Mouse (Mus musculus) midbrain, postnatal 0 days (tissue): ENCODE measurements around the gene Gtf2a1l. TPM values are rescaled to one million over a fixed set of nuclear protein-coding genes. Genes with fewer than 3 reads are reported as not detected.
A peak's percentile ranks its signal among the peaks of the same experiment; 100 is the strongest.

Experiments
- ATAC-seq: fragments of 200-750 bp; cut with Nextera tagmentation; 2 replicates; pipeline ENCODE4 v1.8.0; 2017; ENCODE audit warnings: moderate number of reproducible peaks, mild to moderate bottlenecking, moderate TSS enrichment, moderate library complexity; ENCODE audit not compliant: low FRiP score
- DNase-seq: peaks from one replicate; pipeline ENCODE4 v3.0.0-alpha.2; 2015; ENCODE audit warnings: low spot score
- H3K27ac ChIP-seq: fragments of 300-500 bp; sonication (generic); 2 replicates; pipeline ENCODE4 v1.5.1; 2014; ENCODE audit warnings: low read depth, mild to moderate bottlenecking, low read length, mixed read lengths
- H3K27me3 ChIP-seq: fragments of 300-500 bp; sonication (generic); 2 replicates; pipeline ENCODE4 v1.6.1; 2014; ENCODE audit warnings: low read length, control low read depth, mixed read lengths; ENCODE audit not compliant: insufficient read depth
- H3K36me3 ChIP-seq: fragments of 300-500 bp; sonication (generic); 2 replicates; pipeline ENCODE4 v1.6.1; 2014; ENCODE audit warnings: low read length, control low read depth, mixed read lengths; ENCODE audit not compliant: insufficient read depth
- H3K4me1 ChIP-seq: fragments of 300-500 bp; sonication (generic); 2 replicates; pipeline ENCODE4 v1.6.1; 2014; ENCODE audit warnings: mild to moderate bottlenecking, control low read depth, antibody characterized with exemption, low read length, mixed read lengths; ENCODE audit not compliant: insufficient read depth
- H3K4me2 ChIP-seq: fragments of 300-500 bp; sonication (generic); 2 replicates; pipeline ENCODE4 v1.6.1; 2014; ENCODE audit warnings: low read depth, mild to moderate bottlenecking, low read length, mixed read lengths; ENCODE audit not compliant: poor library complexity, severe bottlenecking
- H3K4me3 ChIP-seq: fragments of 300-500 bp; sonication (generic); 2 replicates; pipeline ENCODE4 v1.5.1; 2014; ENCODE audit warnings: low read depth, mild to moderate bottlenecking, low read length, moderate library complexity
- H3K9ac ChIP-seq: fragments of 300-500 bp; sonication (generic); replicated peaks from 2 replicates; pipeline ENCODE4 v1.6.1; 2014; ENCODE audit warnings: mild to moderate bottlenecking, low read length, moderate library complexity, mixed read lengths; ENCODE audit not compliant: poor library complexity, severe bottlenecking
- H3K9me3 ChIP-seq: fragments of 300-500 bp; sonication (generic); 2 replicates; pipeline ENCODE4 v1.6.1; 2016; ENCODE audit warnings: low read length, control low read depth
- CTCF ChIP-seq: IDR thresholded peaks from 2 replicates; pipeline ENCODE4 v1.5.1; 2016; ENCODE audit warnings: antibody characterized with exemption, mild to moderate bottlenecking
- WGBS: fragments of 180-500 bp; shearing (Covaris S2); extraction: QIAGEN DNeasy Blood & Tissue Kit; methylation state at CpG from one replicate; pipeline ENCODE4 v1.1.7; 2014; 5-methylcytosine and 5-hydroxymethylcytosine counted together
- polyA plus RNA-seq: library from polyadenylated mRNA; unstranded; fragments of >200 nt; fragmentation: Nextera tagmentation; extraction: Ambion mirVana; gene quantifications from 2 replicates; pipeline ENCODE4 v1.2.1, GENCODE M21; 2015
- total RNA-seq: library from RNA; depleted of rRNA; stranded (reverse); fragments of >200 nt; gene quantifications from 2 replicates; pipeline ENCODE4 v1.2.3, GENCODE M21; 2014

The Gtf2a1l gene
- total and polyA plus RNA-seq, 2 experiments from 2014 or later: 0.39 TPM; not detected in 1

GRCm38 (mm10) chr17:88630554-88630948 is 37.9 kb upstream of the Gtf2a1l start:
- no peak for DNase-seq

GRCm38 (mm10) chr17:88632631-88633030 is 35.8 kb upstream of the Gtf2a1l start:
- no peaks in the 10 kb centered on the region for H3K36me3 ChIP-seq
- no peaks in the 10 kb centered on the region for H3K9me3 ChIP-seq
- no peak overlapping the region for H3K4me3 ChIP-seq
- no peaks in the 10 kb centered on the region for H3K4me1 ChIP-seq
- ATAC-seq (no peak), DNase-seq (no peak)
- TF ChIP-seq CTCF: no peak
- no peak overlapping the region for H3K27ac ChIP-seq
- 97% methylated on average over 3 of the region's 3 CpGs for WGBS
- H3K9ac ChIP-seq: no peak overlapping the region
- H3K27me3 ChIP-seq: no peaks in the 10 kb centered on the region
- no peak overlapping the region for H3K4me2 ChIP-seq

More at GRCm38 (mm10) chr17:88630554-88630948, 37.9 kb upstream of the Gtf2a1l start:
- Histone ChIP-seq H3K9me3 (no peaks in the 10 kb centered on the region), H3K36me3 (no peaks in the 10 kb centered on the region), H3K4me3 (no peak overlapping the region), H3K9ac (no peak overlapping the region), H3K4me2 (no peak overlapping the region), H3K4me1 (no peaks in the 10 kb centered on the region), H3K27me3 (no peaks in the 10 kb centered on the region), H3K27ac (no peak overlapping the region)
- no peak for ATAC-seq
- no peak for TF ChIP-seq CTCF
- WGBS: 64% methylated on average over 3 of the region's 3 CpGs

GRCm38 (mm10) chr17:88636076-88636475 is 32.4 kb upstream of the Gtf2a1l start:
- DNase-seq: no peak
- H3K27ac ChIP-seq: no peak overlapping the region
- TF ChIP-seq CTCF: no peak
- WGBS: 87% methylated on average over 14 of the region's 14 CpGs
- ATAC-seq: no peak
- H3K4me1 ChIP-seq: no peaks in the 10 kb centered on the region
- H3K27me3 ChIP-seq: no peaks in the 10 kb centered on the region
- H3K9ac ChIP-seq: no peak overlapping the region
- no peaks in the 10 kb centered on the region for H3K9me3 ChIP-seq
- no peak overlapping the region for H3K4me2 ChIP-seq
- no peaks in the 10 kb centered on the region for H3K36me3 ChIP-seq
- H3K4me3 ChIP-seq: no peak overlapping the region

DNA sequence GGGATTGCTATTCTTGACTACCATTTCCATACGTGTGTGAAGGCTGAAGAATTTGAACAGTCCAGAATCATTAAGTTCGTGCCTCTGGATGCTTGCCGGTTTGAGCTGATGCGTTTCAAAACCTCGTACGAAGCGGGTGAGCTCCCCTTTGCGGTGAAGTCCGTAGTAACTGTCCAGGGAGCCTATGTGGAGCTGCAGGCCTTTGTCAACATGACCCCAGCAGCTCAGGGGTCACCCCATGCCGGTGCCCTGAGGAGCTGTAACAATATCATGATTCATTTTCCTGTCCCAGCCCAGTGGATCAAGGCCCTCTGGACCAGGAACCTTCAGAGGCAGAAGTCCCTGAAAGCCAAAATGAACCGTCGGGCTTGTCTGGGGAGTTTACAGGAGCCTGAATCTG is 31.9 kb upstream of the Gtf2a1l start:
- H3K9ac ChIP-seq: no peak overlapping the region
- peak; percentile 37; the same call in 1 of the 2 replicates for TF ChIP-seq CTCF
- WGBS: 46% methylated on average over 12 of the region's 12 CpGs
- H3K9me3 ChIP-seq: no peaks in the 10 kb centered on the region
- H3K4me1 ChIP-seq: no peaks in the 10 kb centered on the region
- H3K36me3 ChIP-seq: no peaks in the 10 kb centered on the region
- H3K4me3 ChIP-seq: no peak overlapping the region
- DNase-seq: peak; percentile 26
- no peaks in the 10 kb centered on the region for H3K27me3 ChIP-seq
- no peak for ATAC-seq
- H3K4me2 ChIP-seq: no peak overlapping the region
- no peak overlapping the region for H3K27ac ChIP-seq

DNA sequence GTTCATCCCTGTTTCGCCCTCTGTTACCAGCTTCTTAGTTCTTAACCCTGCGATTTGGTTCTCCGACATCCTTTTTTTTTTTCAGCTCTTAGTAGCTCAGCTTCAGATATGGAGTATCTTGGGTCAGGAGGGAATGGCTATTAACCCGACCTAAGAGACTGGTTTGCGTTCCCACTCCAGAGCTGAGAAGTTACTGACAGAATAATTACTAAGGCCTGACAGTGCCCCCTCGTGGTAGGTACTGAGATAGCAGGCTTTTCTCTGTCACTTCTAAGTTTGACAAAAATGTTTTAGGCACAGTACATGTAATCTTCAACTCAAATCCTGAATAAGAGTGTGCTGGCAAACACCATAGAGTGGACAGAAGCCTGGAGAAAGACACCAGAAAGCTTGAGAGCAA is 27.4 kb upstream of the Gtf2a1l start:
- Histone ChIP-seq H3K4me2 (no peak overlapping the region), H3K27ac (no peak overlapping the region), H3K27me3 (no peaks in the 10 kb centered on the region), H3K9me3 (no peaks in the 10 kb centered on the region), H3K4me3 (no peak overlapping the region), H3K36me3 (no peaks in the 10 kb centered on the region), H3K9ac (no peak overlapping the region), H3K4me1 (no peaks in the 10 kb centered on the region)
- ATAC-seq (no peak), DNase-seq (peak; percentile 85)
- peak; percentile 86 for TF ChIP-seq CTCF
- WGBS: 27% methylated on average over 6 of the region's 6 CpGs

DNA sequence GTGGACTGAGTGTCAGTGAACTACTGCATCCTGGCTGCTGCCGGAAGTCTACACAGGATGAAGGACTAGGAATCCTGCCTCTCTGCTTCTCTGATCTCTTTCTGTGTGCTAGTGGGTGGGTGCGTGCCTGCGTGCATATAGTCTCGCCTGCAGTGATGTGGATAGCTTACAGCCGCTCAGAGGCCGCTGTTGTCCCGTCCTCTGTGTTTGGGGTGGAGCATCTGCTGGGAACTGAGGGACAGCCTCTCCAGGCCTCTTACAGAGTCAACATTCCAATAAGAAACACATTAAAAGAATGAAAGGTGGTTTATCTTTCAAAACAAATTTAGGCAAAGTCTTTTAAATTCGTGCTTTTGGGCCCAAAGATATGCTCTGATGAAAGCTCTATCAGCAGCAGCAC is 26.6 kb upstream of the Gtf2a1l start:
- WGBS: 88% methylated on average over 8 of the region's 8 CpGs
- Histone ChIP-seq H3K9me3 (no peaks in the 10 kb centered on the region), H3K4me3 (no peak overlapping the region), H3K27ac (no peak overlapping the region), H3K9ac (no peak overlapping the region), H3K4me2 (no peak overlapping the region), H3K27me3 (no peaks in the 10 kb centered on the region), H3K36me3 (no peaks in the 10 kb centered on the region), H3K4me1 (no peaks in the 10 kb centered on the region)
- no peak for TF ChIP-seq CTCF
- ATAC-seq: no peak
- no peak for DNase-seq
